In genomic region chr5:144914433-144914906, GRCm38 (mm10) we compare ENCODE assay signal across 9 mouse cellular contexts. TPM values are rescaled to one million over a fixed set of nuclear protein-coding genes. Genes with fewer than 3 reads are reported as not detected.
A peak's percentile ranks its signal among the peaks of the same experiment; 100 is the strongest.
DNase-seq lines count a peak whose midpoint lies in the region; TF ChIP-seq lines count a peak whose summit lies in the region.
"Had no signal": no experiment of that assay in that cellular context is flagged by ENCODE, and none has a peak within 500 bp of the region (broad histone marks: within the 10 kb centered on the region; RNA-seq: fewer than 3 reads in every experiment).

No protein-coding gene starts in this region.

- H3K27ac ChIP-seq in gastrocnemius, adult 2 months: peak overlapping the region; percentile 70
- H3K27ac ChIP-seq: midbrain, embryonic 10.5 days had no signal

- peak overlapping the region; percentile 47 for H3K4me3 ChIP-seq in gastrocnemius, adult 2 months
- H3K4me3 ChIP-seq: midbrain, embryonic 10.5 days had no signal

- peak; percentile 42 for DNase-seq in gastrocnemius, adult 2 months
- DNase-seq in gastrocnemius, adult 18-20 months (ENCODE audit: low spot score): no peak
- peak; percentile 85 for DNase-seq in right cerebral cortex, adult 18-20 months
- no peak for DNase-seq in right cerebral cortex, postnatal 10 days (ENCODE audit: low spot score in 2 of 2)
- DNase-seq in kidney, postnatal 14 days: peak; percentile 59
- DNase-seq in telencephalon, adult 2 months (ENCODE audit: low read depth, low spot score): peak; percentile 83
- no peak for DNase-seq in thymus, postnatal 14 days
- no peak for DNase-seq in ovary, postnatal 14 days (ENCODE audit: low spot score)

- TF ChIP-seq CTCF in gastrocnemius, adult 2 months (IDR thresholded peaks at IDR 0.05): no peak

- intact Hi-C loops in gastrocnemius, adult 2 months (cut with DNase I): loop anchor here (5.0 kb wide), 2 partner anchors 33 to 53 kb away; partner anchors contain the start of gene Smurf1

RNA-seq across cellular contexts. Expression of gene Smurf1, which starts 51.2 kb away (rescaled TPM):
- 10 to 100 TPM in 1 of 2 experiments, 1 to 10 TPM in 1; 9.3 to 16.8 TPM for total RNA-seq in gastrocnemius, adult 2 months (2021)
- total RNA-seq in gastrocnemius, adult 18-20 months (2021): 10 to 100 TPM in 1 of 2 experiments, 1 to 10 TPM in 1; 9.7 to 13.3 TPM

Comparison
In these comparisons a context has a peak if more than half of its experiments do, and no peak if none do; other contexts are left out.
1. DNase-seq: peak in gastrocnemius, adult 2 months (single experiment), right cerebral cortex, adult 18-20 months (single experiment), kidney, postnatal 14 days (single experiment) and telencephalon, adult 2 months (single experiment); none in gastrocnemius, adult 18-20 months (single experiment), right cerebral cortex, postnatal 10 days (0 of 2), thymus, postnatal 14 days (single experiment) and ovary, postnatal 14 days (single experiment).